Mouse (Mus musculus) yolk sac, embryonic 10.5 days (tissue): ENCODE results near the gene Vgll4.
"Not testable (repeated sequence)": the region's sequence is repeated elsewhere in the genome, so short reads cannot be mapped to it uniquely, and the experiment has no call there.

ENCODE experiments used
- DNase-seq: peaks from one replicate; pipeline ENCODE4 v3.0.0-alpha.2; 2017; ENCODE audit warnings: low spot score

Gene Vgll4

GRCm38 (mm10) chr6:114893427-114894209 is 76.2 kb downstream of the Vgll4 start:
- DNase-seq, result no peak

- DNase-seq, result no peak
These were observed 77.4 kb downstream of the Vgll4 start for GRCm38 (mm10) chr6:114892363-114892762.

GRCm38 (mm10) chr6:114891771-114892170 is 78.0 kb downstream of the Vgll4 start:
- no peak for DNase-seq

- DNase-seq, result no peak
These were observed 78.5 kb downstream of the Vgll4 start for GRCm38 (mm10) chr6:114891272-114891671.

- no peak for DNase-seq
These were observed 79.2 kb downstream of the Vgll4 start for GRCm38 (mm10) chr6:114890411-114891115.

- not testable (repeated sequence) for DNase-seq
These were observed 79.8 kb downstream of the Vgll4 start for GRCm38 (mm10) chr6:114889971-114890370.

- DNase-seq, result peak; percentile 89
These were observed 80.9 kb downstream of the Vgll4 start for GRCm38 (mm10) chr6:114888922-114889321.

- peak; percentile 73 for DNase-seq
These were observed 83.1 kb downstream of the Vgll4 start for GRCm38 (mm10) chr6:114886504-114887361.

- DNase-seq, result no peak
These were observed 83.8 kb downstream of the Vgll4 start for GRCm38 (mm10) chr6:114886012-114886411.

- DNase-seq, result no peak
These were observed 84.7 kb downstream of the Vgll4 start for GRCm38 (mm10) chr6:114885129-114885528.

GRCm38 (mm10) chr6:114883261-114883740 is 86.5 kb downstream of the Vgll4 start:
- peak; percentile 91 for DNase-seq

- DNase-seq, result no peak
These were observed 87.1 kb downstream of the Vgll4 start for GRCm38 (mm10) chr6:114882675-114883074.

- DNase-seq, result no peak
These were observed 87.6 kb downstream of the Vgll4 start for GRCm38 (mm10) chr6:114882212-114882611.

- no peak for DNase-seq
These were observed 89.0 kb downstream of the Vgll4 start for GRCm38 (mm10) chr6:114880798-114881197.

GRCm38 (mm10) chr6:114878841-114879520 is 90.8 kb downstream of the Vgll4 start:
- peak; percentile 83 for DNase-seq

- DNase-seq, result no peak
These were observed 93.2 kb downstream of the Vgll4 start for GRCm38 (mm10) chr6:114876546-114876945.

- no peak for DNase-seq
These were observed 93.8 kb downstream of the Vgll4 start for GRCm38 (mm10) chr6:114876033-114876432.

- peak; percentile 91 for DNase-seq
These were observed 94.7 kb downstream of the Vgll4 start for GRCm38 (mm10) chr6:114875018-114875558.

- DNase-seq, result peak; percentile 73
These were observed 95.5 kb downstream of the Vgll4 start for GRCm38 (mm10) chr6:114874138-114874928.

GRCm38 (mm10) chr6:114873808-114874137 is 96.0 kb downstream of the Vgll4 start:
- no peak for DNase-seq
